Mouse (Mus musculus) CH12.LX (cell line): Measurements from ENCODE around the gene Olfr855. TPM values are rescaled to one million over a fixed set of nuclear protein-coding genes. Genes with fewer than 3 reads are reported as not detected.

Experiments
- DNase-seq: peaks from one replicate; pipeline ENCODE4 v3.0.0-alpha.2; 2013; ENCODE audit errors: extremely low read depth
- H3K27ac ChIP-seq: 2 replicates; pipeline ENCODE4 v1.5.1; 2012; ENCODE audit warnings: low read depth, mild to moderate bottlenecking, control low read depth, moderate library complexity; ENCODE audit not compliant: insufficient read depth
- H3K27me3 ChIP-seq: replicated peaks from 2 replicates; pipeline ENCODE3; 2012; ENCODE audit warnings: inconsistent platforms
- H3K36me3 ChIP-seq, 2 experiments: replicated peaks in 1 of 2; 2 replicates each; pipeline versions ENCODE3 to v1.6.1; 2012; ENCODE audit warnings: inconsistent platforms in 1 of 2, low read length in 1 of 2, mild to moderate bottlenecking in 1 of 2, mixed read lengths in 1 of 2, moderate library complexity in 1 of 2; ENCODE audit not compliant: control insufficient read depth in 1 of 2, insufficient read depth in 1 of 2
- H3K4me1 ChIP-seq, 2 experiments: 2 replicates each; pipeline ENCODE4 v1.6.1; 2012; ENCODE audit warnings: inconsistent platforms in 1 of 2, moderate library complexity in 1 of 2; ENCODE audit not compliant: insufficient read depth in 2 of 2, control insufficient read depth in 1 of 2
- H3K4me2 ChIP-seq: 2 replicates; pipeline ENCODE4 v1.6.1; 2012; ENCODE audit warnings: low read depth, mild to moderate bottlenecking, control low read depth; ENCODE audit not compliant: poor library complexity, insufficient read depth, severe bottlenecking
- H3K4me3 ChIP-seq, 3 experiments: fragments of 150-350 bp in 1 of 3; sonication (generic) in 1 of 3; replicated peaks in 1 of 3; 2 replicates each; pipeline versions ENCODE3 to v1.5.1; 2011 to 2012; ENCODE audit warnings: low read depth in 2 of 3, low read length in 2 of 3, mild to moderate bottlenecking in 2 of 3, moderate library complexity in 2 of 3, control low read depth in 1 of 3, improper control_type of control experiment in 1 of 3, inconsistent platforms in 1 of 3, mixed read lengths in 1 of 3; ENCODE audit not compliant: poor library complexity in 1 of 3
- H3K79me2 ChIP-seq: replicated peaks from 2 replicates; pipeline ENCODE4 v1.6.1; 2012; ENCODE audit warnings: mild to moderate bottlenecking, moderate library complexity; ENCODE audit not compliant: control insufficient read depth, poor library complexity, insufficient read depth, severe bottlenecking; ENCODE audit errors: extremely low read depth
- H3K9ac ChIP-seq: 2 replicates; pipeline ENCODE4 v1.6.1; 2012; ENCODE audit warnings: low read depth, mild to moderate bottlenecking, control low read depth, moderate library complexity; ENCODE audit not compliant: insufficient read depth
- H3K9me3 ChIP-seq: replicated peaks from 2 replicates; pipeline ENCODE3; 2012; ENCODE audit warnings: low read length, inconsistent platforms, mixed read lengths
- CHD1 ChIP-seq: IDR thresholded peaks from 2 replicates; pipeline ENCODE4 v1.6.1; 2012; ENCODE audit warnings: low read depth, low read length, improper control_type of control experiment, inconsistent platforms
- CHD2 ChIP-seq: IDR thresholded peaks from 2 replicates; pipeline ENCODE4 v1.6.1; 2011; ENCODE audit warnings: low read length, improper control_type of control experiment
- CTCF ChIP-seq, 2 experiments: IDR thresholded peaks in 1 of 2; conservative IDR thresholded peaks in 1 of 2; 2 replicates each; pipeline ENCODE4 v1.5.1; 2011 to 2012; ENCODE audit warnings: low read depth in 2 of 2, low read length in 2 of 2, improper control_type of control experiment in 1 of 2, inconsistent platforms in 1 of 2, mild to moderate bottlenecking in 1 of 2, moderate library complexity in 1 of 2
- E2F4 ChIP-seq: IDR thresholded peaks from 2 replicates; pipeline ENCODE4 v1.6.1; 2011; ENCODE audit warnings: low read depth, low read length, improper control_type of control experiment; ENCODE audit not compliant: insufficient replicate concordance
- EP300 ChIP-seq: IDR thresholded peaks from 2 replicates; pipeline ENCODE4 v1.6.1; 2011; ENCODE audit warnings: low read length, improper control_type of control experiment
- ETS1 ChIP-seq: conservative IDR thresholded peaks from 2 replicates; pipeline ENCODE4 v1.6.1; 2012; ENCODE audit warnings: low read depth, mild to moderate bottlenecking, inconsistent platforms, low read length, improper control_type of control experiment, moderate library complexity
- GABPA ChIP-seq: IDR thresholded peaks from 2 replicates; pipeline ENCODE4 v1.6.1; 2012; ENCODE audit warnings: low read depth, low read length, improper control_type of control experiment, inconsistent platforms; ENCODE audit not compliant: insufficient replicate concordance
- JUN ChIP-seq: IDR thresholded peaks from 2 replicates; pipeline ENCODE4 v1.6.1; 2011; ENCODE audit warnings: low read depth, mild to moderate bottlenecking, low read length, improper control_type of control experiment, moderate library complexity; ENCODE audit not compliant: insufficient read depth
- KAT2A ChIP-seq: IDR thresholded peaks from 2 replicates; pipeline ENCODE4 v1.6.1; 2012; ENCODE audit warnings: low read length, improper control_type of control experiment, inconsistent platforms; ENCODE audit not compliant: insufficient replicate concordance
- MAX ChIP-seq: IDR thresholded peaks from 2 replicates; pipeline ENCODE4 v1.6.1; 2011; ENCODE audit warnings: low read length, improper control_type of control experiment
- MAZ ChIP-seq: IDR thresholded peaks from 2 replicates; pipeline ENCODE4 v1.6.1; 2012; ENCODE audit warnings: low read depth, mild to moderate bottlenecking, inconsistent platforms, low read length, improper control_type of control experiment, moderate library complexity
- MEF2A ChIP-seq: IDR thresholded peaks from 2 replicates; pipeline ENCODE4 v1.6.1; 2014; ENCODE audit warnings: low read depth, mild to moderate bottlenecking, inconsistent platforms, low read length, improper control_type of control experiment, borderline replicate concordance
- MYC ChIP-seq: IDR thresholded peaks from 2 replicates; pipeline ENCODE4 v1.6.1; 2011; ENCODE audit warnings: low read depth, mild to moderate bottlenecking, improper control_type of control experiment, low read length
- NELFE ChIP-seq: IDR thresholded peaks from 2 replicates; pipeline ENCODE4 v1.6.1; 2011; ENCODE audit warnings: low read depth, low read length, improper control_type of control experiment
- POLR2A ChIP-seq: IDR thresholded peaks from 2 replicates; pipeline ENCODE4 v1.6.1; 2011; ENCODE audit warnings: low read depth, mild to moderate bottlenecking, improper control_type of control experiment, low read length
- POLR2AphosphoS2 ChIP-seq: IDR thresholded peaks from 2 replicates; pipeline ENCODE4 v1.6.1; 2011; ENCODE audit warnings: low read depth, low read length, improper control_type of control experiment
- SIN3A ChIP-seq: IDR thresholded peaks from 2 replicates; pipeline ENCODE4 v1.6.1; 2012; ENCODE audit warnings: low read length, improper control_type of control experiment, inconsistent platforms
- SMC3 ChIP-seq: IDR thresholded peaks from 2 replicates; pipeline ENCODE4 v1.6.1; 2011; ENCODE audit warnings: low read depth, low read length, improper control_type of control experiment
- UBTF ChIP-seq: IDR thresholded peaks from 2 replicates; pipeline ENCODE4 v1.6.1; 2012; ENCODE audit warnings: low read depth, mild to moderate bottlenecking, inconsistent platforms, low read length, improper control_type of control experiment, moderate library complexity
- USF2 ChIP-seq: conservative IDR thresholded peaks from 2 replicates; pipeline ENCODE4 v1.6.1; 2011; ENCODE audit warnings: low read depth, low read length, improper control_type of control experiment
- ZC3H11A ChIP-seq: IDR thresholded peaks from 2 replicates; pipeline ENCODE4 v1.6.1; 2012; ENCODE audit warnings: low read depth, mild to moderate bottlenecking, inconsistent platforms, low read length, improper control_type of control experiment
- ZKSCAN1 ChIP-seq: IDR thresholded peaks from 2 replicates; pipeline ENCODE4 v1.6.1; 2012; ENCODE audit warnings: low read depth, inconsistent platforms, low read length, improper control_type of control experiment, borderline replicate concordance
- ZMIZ1 ChIP-seq: IDR thresholded peaks from 2 replicates; pipeline ENCODE4 v1.6.1; 2012; ENCODE audit warnings: low read depth, mild to moderate bottlenecking, inconsistent platforms, low read length, improper control_type of control experiment
- ZNF384 ChIP-seq: IDR thresholded peaks from 2 replicates; pipeline ENCODE4 v1.6.1; 2012; ENCODE audit warnings: low read depth, low read length, improper control_type of control experiment, inconsistent platforms
- dilution Hi-C: fragments of 300-500 bp; cut with MboI; formaldehyde crosslinking; loops from 2 replicates; pipeline ENCODE4 v1.14.3; 2020; ENCODE audit warnings: low sequenced_read_pairs; ENCODE audit not compliant: extremely low pct_unique_long_range_greater_than_20kb, extremely low pct_ligation_motif_present
- in situ Hi-C: fragments of 300-500 bp; cut with MboI; formaldehyde crosslinking; loops from 3 replicates; pipeline ENCODE4 v1.14.3; 2019; ENCODE audit warnings: low sequenced_read_pairs, low pct_ligation_motif_present, low pct_unique_long_range_greater_than_20kb, mixed read lengths
- polyA plus RNA-seq: library from polyadenylated mRNA; unstranded; fragments of >175 nt; gene quantifications from 2 replicates; pipeline ENCODE4 v1.2.1, GENCODE M21; 2012; ENCODE audit warnings: low read depth; ENCODE audit not compliant: insufficient read length
- total RNA-seq, 2 experiments: library from RNA; depleted of rRNA; stranded (reverse); fragments of 300-350 nt in 1 of 2; fragments of >200 nt in 1 of 2; gene quantifications; 2 replicates each; pipeline ENCODE4 v1.2.3; 2012 to 2014

The Olfr855 gene
- total and polyA plus RNA-seq, 3 experiments, result not detected

- TF ChIP-seq SMC3 (no peak), CHD1 (no peak), KAT2A (peak; percentile 95), GABPA (peak; percentile 57; the same call in 1 of the 2 replicates), USF2 (peak; percentile 67), MAX (peak; percentile 95), ZKSCAN1 (no peak), POLR2A (peak; percentile 82), E2F4 (0 out of 2 replicates have a peak, but pooled peaks have one; percentile 49), CTCF (conservative IDR thresholded peaks at IDR 0.05 in 1 of 2, IDR thresholded peaks at IDR 0.05 in 1 of 2; ENCODE audit: low read depth in 2 of 2, low read length in 2 of 2) (no peak), MAZ (no peak), MEF2A (peak; percentile 75; the same call in 1 of the 2 replicates), JUN (0 out of 2 replicates have a peak, but pooled peaks have one; percentile 11), SIN3A (peak; percentile 89), ZC3H11A (no peak), MYC (peak; percentile 97), EP300 (no peak), ZMIZ1 (peak; percentile 76), ZNF384 (no peak)
These were observed 39.7 kb downstream of the Olfr855 start, which contains the start of gene Zfp317 (continued) for GRCm38 (mm10) chr9:19621843-19622822.

- no peak overlapping the region; the same call in 1 of the 2 replicates for H3K4me2 ChIP-seq
- no peak overlapping the region for H3K9ac ChIP-seq
- in situ Hi-C loops (no loop called here), dilution Hi-C loops (no loop called here)
- H3K27ac ChIP-seq, result no peak overlapping the region
- no peaks in the 10 kb centered on the region for H3K9me3 ChIP-seq
- TF ChIP-seq POLR2A, result no peak
- TF ChIP-seq ZC3H11A, result no peak
- TF ChIP-seq UBTF, result no peak
- no peak for TF ChIP-seq NELFE
- TF ChIP-seq ZNF384, result no peak
- no peak for TF ChIP-seq SIN3A
- no peak for TF ChIP-seq ZMIZ1
- TF ChIP-seq ETS1, result no peak
- no peak for TF ChIP-seq CHD2
- TF ChIP-seq POLR2AphosphoS2, result no peak
- TF ChIP-seq CTCF (conservative IDR thresholded peaks at IDR 0.05 in 1 of 2, IDR thresholded peaks at IDR 0.05 in 1 of 2; ENCODE audit: low read depth in 2 of 2, low read length in 2 of 2), result no peak
- no peak for TF ChIP-seq SMC3
- TF ChIP-seq KAT2A, result no peak
- TF ChIP-seq ZKSCAN1, result no peak
- TF ChIP-seq, all 38 proteins: peak for 0
- Histone ChIP-seq H3K36me3 (peaks cover 14 to 42% of the 10 kb centered on the region in 2 experiments), H3K4me1 (peaks cover under 1 to 12% of the 10 kb centered on the region in 2 experiments; a peak in 2 of 4 replicates), H3K27me3 (no peaks in the 10 kb centered on the region), H3K79me2 (peaks cover 2% of the 10 kb centered on the region; the same call in 1 of the 2 replicates), H3K4me3 (no peak overlapping the region)
- DNase-seq, result no peak
These were observed 47.2 kb downstream of the Olfr855 start for GRCm38 (mm10) chr9:19629574-19629973.

Other genes with a start within 250 kb of the Olfr855 start
- not detected in 2 replicates for gene Olfr845, start 246.2 kb upstream of the Olfr855 start, total RNA-seq (2012; rRNA removed)
- gene Olfr845, start 246.2 kb upstream of the Olfr855 start, total RNA-seq (2014; rRNA removed), result not detected in 2 replicates
- not detected in 2 replicates for gene Olfr845, start 246.2 kb upstream of the Olfr855 start, polyA plus RNA-seq
- not detected in 2 replicates for gene Olfr846, start 218.6 kb upstream of the Olfr855 start, total RNA-seq (2012; rRNA removed)
- gene Olfr846, start 218.6 kb upstream of the Olfr855 start, total RNA-seq (2014; rRNA removed), result not detected in 2 replicates
- gene Olfr846, start 218.6 kb upstream of the Olfr855 start, polyA plus RNA-seq, result not detected in 2 replicates
- gene Olfr847, start 203.9 kb upstream of the Olfr855 start, total RNA-seq (2012; rRNA removed), result not detected in 2 replicates
- not detected in 2 replicates for gene Olfr847, start 203.9 kb upstream of the Olfr855 start, total RNA-seq (2014; rRNA removed)
- gene Olfr847, start 203.9 kb upstream of the Olfr855 start, polyA plus RNA-seq, result not detected in 2 replicates
- not detected in 2 replicates for gene Olfr849, start 142.4 kb upstream of the Olfr855 start, total RNA-seq (2012; rRNA removed)
- not detected in 2 replicates for gene Olfr849, start 142.4 kb upstream of the Olfr855 start, total RNA-seq (2014; rRNA removed)
- not detected in 2 replicates for gene Olfr849, start 142.4 kb upstream of the Olfr855 start, polyA plus RNA-seq
- gene Olfr850, start 104.4 kb upstream of the Olfr855 start, total RNA-seq (2012; rRNA removed), result not detected in 2 replicates
- not detected in 2 replicates for gene Olfr850, start 104.4 kb upstream of the Olfr855 start, total RNA-seq (2014; rRNA removed)
- not detected in 2 replicates for gene Olfr850, start 104.4 kb upstream of the Olfr855 start, polyA plus RNA-seq
- not detected in 2 replicates for gene Olfr851, start 89.3 kb upstream of the Olfr855 start, total RNA-seq (2012; rRNA removed)
- not detected in 2 replicates for gene Olfr851, start 89.3 kb upstream of the Olfr855 start, total RNA-seq (2014; rRNA removed)
- not detected in 2 replicates for gene Olfr851, start 89.3 kb upstream of the Olfr855 start, polyA plus RNA-seq
- not detected in 2 replicates for gene Olfr853, start 41.5 kb upstream of the Olfr855 start, total RNA-seq (2012; rRNA removed)
- not detected in 2 replicates for gene Olfr853, start 41.5 kb upstream of the Olfr855 start, total RNA-seq (2014; rRNA removed)
- not detected in 2 replicates for gene Olfr853, start 41.5 kb upstream of the Olfr855 start, polyA plus RNA-seq
- not detected in 2 replicates for gene Olfr854, start 15.2 kb upstream of the Olfr855 start, total RNA-seq (2012; rRNA removed)
- not detected in 2 replicates for gene Olfr854, start 15.2 kb upstream of the Olfr855 start, total RNA-seq (2014; rRNA removed)
- not detected in 2 replicates for gene Olfr854, start 15.2 kb upstream of the Olfr855 start, polyA plus RNA-seq
- 12.2 and 15.6 TPM in 2 replicates for gene Zfp317, start 39.5 kb downstream of the Olfr855 start, total RNA-seq (2012; rRNA removed)
- gene Zfp317, start 39.5 kb downstream of the Olfr855 start, total RNA-seq (2014; rRNA removed), result 25.9 and 26.0 TPM in 2 replicates
- 10.2 and 10.7 TPM in 2 replicates for gene Zfp317, start 39.5 kb downstream of the Olfr855 start, polyA plus RNA-seq
- not detected in 2 replicates for gene Olfr857, start 126.8 kb downstream of the Olfr855 start, total RNA-seq (2012; rRNA removed)
- not detected in 2 replicates for gene Olfr857, start 126.8 kb downstream of the Olfr855 start, total RNA-seq (2014; rRNA removed)
- not detected in 2 replicates for gene Olfr857, start 126.8 kb downstream of the Olfr855 start, polyA plus RNA-seq
- gene Olfr58, start 197.7 kb downstream of the Olfr855 start, total RNA-seq (2012; rRNA removed), result not detected in 2 replicates
- not detected in 2 replicates for gene Olfr58, start 197.7 kb downstream of the Olfr855 start, total RNA-seq (2014; rRNA removed)
- not detected in 2 replicates for gene Olfr58, start 197.7 kb downstream of the Olfr855 start, polyA plus RNA-seq
- gene Olfr859, start 222.3 kb downstream of the Olfr855 start, total RNA-seq (2012; rRNA removed), result not detected in 2 replicates
- not detected in 2 replicates for gene Olfr859, start 222.3 kb downstream of the Olfr855 start, total RNA-seq (2014; rRNA removed)
- not detected in 2 replicates for gene Olfr859, start 222.3 kb downstream of the Olfr855 start, polyA plus RNA-seq